Mouse (Mus musculus) forelimb bud, embryonic 11.5 days (tissue): ENCODE measurements around the gene Lamp2.
"Not testable (repeated sequence)": the region's sequence is repeated elsewhere in the genome, so short reads cannot be mapped to it uniquely, and the experiment has no call there.

Experiments used
- DNase-seq: peaks from one replicate; pipeline ENCODE4 v3.0.0-alpha.2; 2012; ENCODE audit warnings: low read depth, low spot score

The Lamp2 gene

GRCm38 (mm10) chrX:38426043-38426442 is 30.2 kb downstream of the Lamp2 start:
- DNase-seq: no peak

DNA sequence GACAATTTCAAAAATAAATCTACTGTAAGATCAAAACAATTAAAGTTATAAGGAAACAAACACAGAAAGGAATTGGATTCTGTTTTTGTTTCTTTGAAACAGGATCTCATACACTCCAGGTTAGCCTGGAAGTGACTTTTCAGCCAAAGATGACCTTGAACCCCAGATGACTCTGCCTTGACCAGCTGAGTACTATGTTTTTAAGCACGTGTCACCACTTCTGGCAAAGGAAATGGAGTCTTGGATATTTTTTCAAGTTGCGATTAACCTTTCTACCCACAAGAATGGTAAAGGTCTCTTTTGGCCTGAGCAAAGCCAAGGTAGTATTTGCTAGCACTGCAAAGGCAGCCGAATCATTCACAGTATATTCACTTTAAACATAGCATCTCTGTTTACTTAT is 33.2 kb downstream of the Lamp2 start:
- no peak for DNase-seq

- DNase-seq: no peak
Measured at GRCm38 (mm10) chrX:38422396-38422795, 33.9 kb downstream of the Lamp2 start.

- no peak for DNase-seq
Measured at GRCm38 (mm10) chrX:38403879-38404278, 52.4 kb downstream of the Lamp2 start.

DNA sequence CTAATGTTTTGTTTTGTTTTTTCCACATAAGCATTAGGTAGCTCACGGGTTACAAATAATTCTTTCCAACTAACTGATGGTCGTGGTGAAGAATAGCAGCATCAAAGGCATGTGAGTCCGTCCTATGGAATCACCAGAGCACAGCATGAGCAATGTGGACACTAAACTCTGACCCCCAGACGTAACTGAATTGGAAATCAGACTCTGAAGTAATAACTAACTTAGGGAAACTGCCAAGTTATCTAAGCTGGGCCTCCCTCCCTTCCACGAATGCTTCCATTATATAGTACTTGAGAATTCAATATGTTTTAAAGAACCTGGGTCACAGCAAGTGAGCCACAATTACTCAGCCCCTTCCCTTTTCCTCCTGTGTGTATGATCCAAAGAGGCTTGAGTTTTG is 53.3 kb downstream of the Lamp2 start:
- DNase-seq: no peak

DNA sequence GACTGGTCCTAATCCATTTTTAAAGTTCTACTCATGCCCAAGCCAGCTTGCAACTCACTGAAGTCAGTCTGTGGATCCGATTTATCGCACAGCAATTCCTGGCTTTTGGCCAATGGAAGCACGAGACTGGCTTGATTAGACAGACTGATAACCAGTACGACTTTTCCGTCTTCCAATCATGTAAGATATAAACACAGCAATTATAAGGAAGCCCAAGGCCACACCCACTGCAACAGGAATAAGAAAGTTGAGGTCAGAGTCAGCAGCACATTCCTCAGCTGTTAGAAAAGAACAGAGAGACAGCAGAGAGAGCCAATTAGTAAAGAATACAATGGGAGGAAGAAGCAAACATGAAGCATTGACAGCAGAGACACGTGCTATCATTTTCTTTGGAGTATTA is 54.2 kb downstream of the Lamp2 start:
- DNase-seq: no peak

DNA sequence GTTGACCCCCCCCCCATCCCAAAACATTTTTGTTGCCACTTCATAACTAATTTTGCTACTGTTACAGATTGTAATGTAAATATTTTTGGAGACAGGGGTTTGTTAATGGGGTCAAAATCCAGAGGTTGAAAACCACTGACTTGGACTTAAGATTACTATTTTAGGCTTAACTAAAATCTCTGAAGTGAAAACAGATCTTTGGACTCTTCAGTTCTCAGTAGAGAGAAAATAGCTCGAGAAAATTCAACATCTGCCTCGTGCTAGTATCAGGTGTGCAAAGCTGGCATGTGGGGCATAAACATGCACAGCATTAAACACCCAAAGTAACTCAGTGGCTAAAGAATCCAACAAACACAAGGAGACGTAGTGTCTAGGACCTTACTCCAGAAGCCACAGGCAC is 55.6 kb downstream of the Lamp2 start:
- DNase-seq: no peak

DNA sequence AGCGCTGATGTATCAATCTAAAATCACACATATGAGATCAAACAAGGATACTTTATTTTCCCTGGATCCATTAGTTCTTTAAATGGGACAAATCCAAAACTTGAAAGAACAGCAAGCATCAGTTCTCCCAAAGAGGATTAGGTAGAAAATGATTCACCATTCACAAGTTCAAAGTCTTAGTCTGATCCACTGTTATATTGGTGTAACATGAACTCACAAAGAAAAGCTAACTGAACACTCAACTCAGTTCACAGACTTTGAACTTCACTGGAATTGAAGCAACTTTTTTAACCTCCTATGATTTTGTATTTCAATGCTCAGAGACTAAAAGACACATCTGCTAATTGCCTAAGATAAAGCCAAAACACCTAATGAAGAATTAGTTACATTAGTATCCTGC is 56.6 kb downstream of the Lamp2 start:
- DNase-seq: no peak

DNA sequence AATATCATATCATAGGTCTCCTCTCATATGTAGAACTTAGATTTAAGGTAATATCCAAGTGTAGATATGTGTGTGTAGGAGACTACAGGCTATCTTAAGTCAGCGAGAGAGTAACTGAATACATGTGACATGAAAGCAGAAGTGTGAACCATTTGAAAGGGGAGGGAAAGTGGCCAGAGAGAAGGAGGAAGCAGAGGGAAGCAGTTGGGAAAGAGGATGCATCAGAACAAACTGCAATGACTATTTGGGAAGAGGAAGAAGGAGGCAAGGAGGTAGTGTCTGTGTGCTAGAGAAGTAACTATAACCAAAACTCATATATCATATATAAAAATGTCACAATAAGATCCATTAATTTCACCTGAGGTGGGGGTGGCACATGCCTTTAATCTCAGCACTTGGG is 83.1 kb downstream of the Lamp2 start:
- DNase-seq: not testable (repeated sequence)

- not testable (repeated sequence) for DNase-seq
Measured at GRCm38 (mm10) chrX:38364621-38365020, 91.6 kb downstream of the Lamp2 start.

- DNase-seq: no peak
Measured at GRCm38 (mm10) chrX:38362016-38362415, 94.2 kb downstream of the Lamp2 start.
